Mouse (Mus musculus) embryonic stem cell, embryonic (primary cell): ENCODE data around the gene Psmd3.

Experiments used
- CTCF ChIA-PET, 4 experiments: fragments of 300-600 bp in 2 of 4; fragments of 350-600 bp in 2 of 4; sonication (Branson Sonifier 250); formaldehyde crosslinking; loops; one replicate each; lab custom pipeline; 2022; ENCODE audit warnings: inconsistent platforms in 2 of 4; lab: Charles Lee
- POLR2A ChIA-PET, 4 experiments: fragments of 300-600 bp in 2 of 4; fragments of 350-600 bp in 2 of 4; sonication (Branson Sonifier 250); formaldehyde crosslinking; loops; one replicate each; lab custom pipeline; 2022; ENCODE audit warnings: antibody characterized with exemption in 4 of 4, inconsistent platforms in 1 of 4; lab: Charles Lee

The Psmd3 gene

GRCm38 (mm10) chr11:98741622-98742396, 59.5 kb downstream of the Psmd3 start:
- ChIA-PET CTCF (interaction anchor here (0.6 to 8.2 kb wide), 57 partner anchors 8 to 1653 kb away, joined by 3 to 76 read pairs (median 5); partner anchors contain the start of genes Csf3 (in 2 of the 4), Nr1d1 (in 1 of the 4), Psmd3 (in 1 of the 4) and Rapgefl1 (in 1 of the 4)), POLR2A (interaction anchor here (0.5 to 7.3 kb wide), 57 partner anchors 9 to 1958 kb away, joined by 3 to 46 read pairs (median 5); partner anchors contain the start of genes Med24 (in 2 of the 4), Nr1d1 (in 2 of the 4), Cdc6 (in 1 of the 4) and Msl1 (in 1 of the 4))

- CTCF ChIA-PET: interaction anchor here (0.6 to 8.2 kb wide), 35 partner anchors 11 to 1653 kb away, joined by 3 to 76 read pairs (median 6); partner anchors contain the start of gene Psmd3 (in 1 of the 4)
- POLR2A ChIA-PET: interaction anchor here (0.6 to 7.3 kb wide), 62 partner anchors 7 to 156 kb away, joined by 3 to 46 read pairs (median 5); partner anchors contain the start of genes Med24 (in 2 of the 4), Nr1d1 (in 2 of the 4), Msl1 (in 1 of the 4) and Ormdl3 (in 1 of the 4)
Observed at GRCm38 (mm10) chr11:98742397-98743291, 60.3 kb downstream of the Psmd3 start.

- POLR2A ChIA-PET: interaction anchor here in 3 of 4 experiments (0.6 to 7.3 kb wide), 39 partner anchors 9 to 1577 kb away, joined by 3 to 46 read pairs (median 5); partner anchors contain the start of genes Med24 (in 2 of the 3), Nr1d1 (in 1 of the 3) and Psmd3 (in 1 of the 3)
- CTCF ChIA-PET: interaction anchor here in 3 of 4 experiments (0.5 to 8.2 kb wide), 14 partner anchors 10 to 43 kb away, joined by 3 to 76 read pairs (median 6); no protein-coding TSS in a partner anchor
Observed at GRCm38 (mm10) chr11:98743655-98744345, 61.4 kb downstream of the Psmd3 start.

- ChIA-PET POLR2A (interaction anchor here (0.6 to 7.3 kb wide), 26 partner anchors 8 to 150 kb away, joined by 3 to 46 read pairs (median 5); partner anchors contain the start of gene Med24 (in 3 of the 4)), CTCF (interaction anchor here in 3 of 4 experiments (0.5 to 8.2 kb wide), 12 partner anchors 9 to 42 kb away, joined by 3 to 76 read pairs (median 7); no protein-coding TSS in a partner anchor)
Observed at GRCm38 (mm10) chr11:98744456-98745019, 62.2 kb downstream of the Psmd3 start.
